Mouse (Mus musculus) midbrain, embryonic 14.5 days (tissue): Measurements from ENCODE around the gene Tomm40l. TPM values are rescaled to one million over a fixed set of nuclear protein-coding genes. Genes with fewer than 3 reads are reported as not detected.
"Not testable (repeated sequence)": the region's sequence is repeated elsewhere in the genome, so short reads cannot be mapped to it uniquely, and the experiment has no call there.

ENCODE experiments used
- ATAC-seq: fragments of 200-750 bp; cut with Nextera tagmentation; 2 replicates; pipeline ENCODE4 v1.8.0; 2017; ENCODE audit warnings: moderate number of reproducible peaks, moderate library complexity; ENCODE audit not compliant: low FRiP score, low TSS enrichment
- DNase-seq: peaks from one replicate; pipeline ENCODE4 v3.0.0-alpha.2; 2015
- H3K27ac ChIP-seq: fragments of 300-500 bp; sonication (generic); replicated peaks from 2 replicates; pipeline ENCODE4 v1.5.1; 2014; ENCODE audit warnings: mild to moderate bottlenecking, low read depth, low read length, moderate library complexity
- H3K27me3 ChIP-seq: fragments of 300-500 bp; sonication (generic); 2 replicates; pipeline ENCODE4 v1.6.1; 2014; ENCODE audit warnings: low read length, control low read depth, mixed read lengths; ENCODE audit not compliant: control insufficient read depth, insufficient read depth
- H3K36me3 ChIP-seq: fragments of 300-500 bp; sonication (generic); 2 replicates; pipeline ENCODE4 v1.6.1; 2014; ENCODE audit warnings: low read length, control low read depth; ENCODE audit not compliant: control insufficient read depth, insufficient read depth
- H3K4me1 ChIP-seq: fragments of 300-500 bp; sonication (generic); 2 replicates; pipeline ENCODE4 v1.6.1; 2014; ENCODE audit warnings: mild to moderate bottlenecking, antibody characterized with exemption, low read length, control low read depth; ENCODE audit not compliant: control insufficient read depth, insufficient read depth
- H3K4me2 ChIP-seq: fragments of 300-500 bp; sonication (generic); 2 replicates; pipeline ENCODE4 v1.6.1; 2014; ENCODE audit warnings: mild to moderate bottlenecking, low read length, moderate library complexity
- H3K4me3 ChIP-seq: fragments of 300-500 bp; sonication (generic); replicated peaks from 2 replicates; pipeline ENCODE4 v1.5.1; 2014; ENCODE audit warnings: low read depth, low read length
- H3K9ac ChIP-seq: fragments of 300-500 bp; sonication (generic); replicated peaks from 2 replicates; pipeline ENCODE4 v1.6.1; 2014; ENCODE audit warnings: mild to moderate bottlenecking, low read length, moderate library complexity
- H3K9me3 ChIP-seq: fragments of 300-500 bp; sonication (generic); 2 replicates; pipeline ENCODE4 v1.6.1; 2016; ENCODE audit warnings: low read length, control low read depth, mixed read lengths; ENCODE audit not compliant: control insufficient read depth
- WGBS: fragments of 180-500 bp; shearing (Covaris S2); extraction: QIAGEN DNeasy Blood & Tissue Kit; methylation state at CpG from one replicate; pipeline ENCODE4 v1.1.7; 2014; 5-methylcytosine and 5-hydroxymethylcytosine counted together
- polyA plus RNA-seq: library from polyadenylated mRNA; unstranded; fragments of >200 nt; fragmentation: Nextera tagmentation; extraction: Ambion mirVana; gene quantifications from 2 replicates; pipeline ENCODE4 v1.2.1, GENCODE M21; 2014

Tomm40l gene
- polyA plus RNA-seq, 1 experiment from 2014 or later, result 35.3 TPM

DNA sequence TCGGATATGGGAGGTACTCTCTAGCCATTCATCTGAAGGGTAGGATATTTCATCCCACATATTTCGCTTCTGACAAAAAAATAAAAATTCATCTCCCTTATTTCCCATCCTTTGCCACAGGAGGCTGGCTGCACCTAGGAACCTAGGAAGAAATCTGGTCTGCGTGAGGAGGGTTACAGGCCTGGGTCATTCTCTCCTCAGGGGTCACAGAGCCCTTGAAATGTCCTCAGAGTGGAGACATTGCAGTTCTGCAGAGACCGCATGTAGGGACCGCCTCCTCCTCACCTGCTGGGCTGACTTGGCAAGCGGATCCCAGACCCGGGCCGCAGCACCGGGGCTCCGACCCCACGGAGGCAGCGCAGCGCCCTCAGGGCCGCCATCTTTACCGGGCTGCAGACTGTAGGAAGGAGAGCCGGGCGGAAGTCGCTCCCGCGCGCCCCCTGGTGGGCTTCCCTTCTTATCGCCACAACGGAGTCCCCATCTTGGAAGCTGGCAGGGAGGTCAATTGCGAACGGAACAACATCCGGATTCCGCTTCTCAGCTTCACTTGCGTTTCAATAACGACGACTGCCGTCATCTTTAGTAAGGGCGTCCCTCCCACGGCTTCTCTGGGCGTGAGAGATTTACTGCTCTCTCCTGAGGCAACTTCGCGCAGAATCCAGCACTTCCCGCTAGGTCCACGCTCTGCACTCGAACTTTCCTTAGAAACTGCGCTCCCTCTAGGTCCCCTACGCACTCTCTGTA lies 24.6 kb upstream of the Tomm40l start:
- under 1% methylated on average over 41 of the region's 41 CpGs for WGBS
- Histone ChIP-seq H3K9ac (peak overlapping the region; percentile 88), H3K9me3 (no peaks in the 10 kb centered on the region), H3K27ac (peak overlapping the region; percentile 60), H3K4me2 (peak overlapping the region; percentile 85), H3K4me1 (peaks cover 32% of the 10 kb centered on the region), H3K27me3 (no peaks in the 10 kb centered on the region), H3K4me3 (peak overlapping the region; percentile 77), H3K36me3 (peaks cover 30% of the 10 kb centered on the region)
- ATAC-seq (peak; percentile 92), DNase-seq (peak; percentile 99)

DNA sequence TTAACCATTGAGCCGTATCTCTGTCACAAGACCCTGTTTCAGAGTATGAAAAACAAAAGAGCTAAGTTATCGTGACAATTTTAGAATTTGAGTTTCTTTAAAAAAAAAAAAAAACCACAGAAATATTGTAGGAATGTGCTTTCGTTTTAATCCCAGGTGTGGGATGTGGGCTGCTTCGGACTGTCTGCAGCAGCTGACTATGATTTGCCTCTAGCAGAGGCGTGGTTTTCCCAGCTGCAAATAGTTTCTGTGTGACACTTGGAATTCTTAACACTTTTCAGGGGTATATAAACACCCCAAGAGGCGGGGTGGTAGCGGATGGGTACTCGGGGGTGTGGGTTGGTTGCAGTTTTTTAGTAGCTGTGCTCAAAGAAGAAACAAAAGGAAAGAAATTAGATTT lies 23.0 kb upstream of the Tomm40l start:
- peaks cover 20% of the 10 kb centered on the region for H3K4me1 ChIP-seq
- DNase-seq (no peak), ATAC-seq (no peak)
- H3K27ac ChIP-seq, result no peak overlapping the region
- no peaks in the 10 kb centered on the region for H3K27me3 ChIP-seq
- no peak overlapping the region for H3K9ac ChIP-seq
- 96% methylated on average over 8 of the region's 8 CpGs for WGBS
- H3K9me3 ChIP-seq, result no peaks in the 10 kb centered on the region
- no peak overlapping the region for H3K4me3 ChIP-seq
- no peak overlapping the region for H3K4me2 ChIP-seq
- H3K36me3 ChIP-seq, result peaks cover 45% of the 10 kb centered on the region

DNA sequence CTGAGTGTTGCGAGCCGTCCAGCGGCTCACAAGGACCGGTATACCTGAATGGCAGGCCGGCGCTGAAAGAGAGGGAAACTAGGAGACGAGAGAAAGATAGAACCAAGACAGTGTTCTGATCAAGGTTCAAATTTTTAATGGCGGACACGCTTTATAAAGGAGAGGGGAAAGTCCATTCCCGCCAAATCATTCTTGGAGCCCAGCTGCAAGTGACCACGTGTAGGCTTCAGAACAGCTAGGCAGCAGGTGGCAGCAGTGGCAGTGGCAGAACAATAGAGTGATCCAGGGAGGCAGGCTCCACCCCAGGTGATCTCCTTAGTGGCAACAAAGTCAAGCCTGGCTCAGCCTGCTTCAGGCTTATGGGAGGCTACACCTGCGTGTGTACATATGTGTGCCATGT lies 19.6 kb upstream of the Tomm40l start:
- 83% methylated on average over 12 of the region's 12 CpGs for WGBS
- H3K27me3 ChIP-seq, H3K27ac ChIP-seq, DNase-seq, ATAC-seq, H3K9me3 ChIP-seq, H3K4me2 ChIP-seq, H3K4me3 ChIP-seq, H3K9ac ChIP-seq: not testable (repeated sequence)
- H3K36me3 ChIP-seq, result peaks cover 79% of the 10 kb centered on the region
- peaks cover 10% of the 10 kb centered on the region for H3K4me1 ChIP-seq

DNA sequence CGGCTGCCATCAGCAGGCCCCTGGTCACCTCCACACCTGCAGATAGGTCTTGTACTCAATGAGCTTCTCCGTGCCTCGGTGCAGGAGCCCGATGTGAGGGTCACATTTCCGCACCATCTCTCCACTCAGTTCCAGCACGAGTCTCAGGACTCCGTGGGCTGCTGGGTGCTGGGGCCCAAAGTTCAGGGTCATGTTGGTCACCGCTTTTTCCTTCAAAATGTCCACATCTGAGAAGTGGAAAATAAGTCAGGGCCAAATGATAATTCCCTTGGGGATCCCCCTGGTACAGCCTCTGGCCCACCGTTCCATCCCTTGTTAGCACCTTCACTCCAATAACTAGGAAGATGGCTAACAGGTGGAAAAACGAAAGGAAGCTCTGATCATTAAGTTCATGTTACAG lies 18.6 kb upstream of the Tomm40l start:
- Histone ChIP-seq H3K9me3 (no peaks in the 10 kb centered on the region), H3K4me3 (no peak overlapping the region), H3K27ac (no peak overlapping the region), H3K4me1 (peaks cover 5% of the 10 kb centered on the region), H3K27me3 (no peaks in the 10 kb centered on the region), H3K9ac (no peak overlapping the region), H3K36me3 (peaks cover 89% of the 10 kb centered on the region), H3K4me2 (no peak overlapping the region)
- no peak for ATAC-seq
- DNase-seq, result no peak
- 93% methylated on average over 10 of the region's 10 CpGs for WGBS

DNA sequence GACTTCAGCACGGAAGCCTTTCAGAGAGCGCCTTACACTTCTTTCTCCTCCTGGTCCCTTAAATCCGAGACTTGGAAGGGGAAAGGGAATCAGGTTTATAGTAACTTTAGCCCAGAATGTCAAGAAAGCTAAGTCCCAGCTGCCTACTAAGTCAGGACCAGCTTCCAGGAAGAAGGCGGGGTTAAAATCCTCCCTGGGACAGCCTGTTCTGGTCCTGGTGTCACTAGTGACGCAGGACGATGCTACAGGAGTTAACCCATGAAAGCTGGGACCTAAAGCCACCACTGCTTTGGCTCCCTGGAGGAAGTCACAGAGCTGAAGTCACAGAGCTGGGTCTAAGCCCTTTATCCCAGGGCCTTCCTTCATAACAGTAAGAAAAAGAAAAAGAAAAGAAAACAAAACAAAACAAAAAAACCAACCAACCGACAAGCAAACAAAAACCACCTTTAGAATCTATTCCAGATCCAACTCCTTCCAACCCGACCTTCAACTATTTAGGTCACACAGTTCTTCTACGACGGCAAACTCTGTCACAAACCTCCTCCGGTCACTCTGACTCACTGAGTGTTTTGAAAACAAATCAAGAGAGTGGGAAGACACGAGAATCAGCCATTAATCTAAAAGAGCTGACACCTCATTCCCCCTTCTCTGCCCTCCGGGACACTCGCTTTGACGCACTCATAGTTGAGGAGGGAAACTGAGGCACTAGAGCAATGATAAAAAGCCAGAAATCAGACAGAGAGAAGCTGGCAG lies 17.9 kb upstream of the Tomm40l start:
- Histone ChIP-seq H3K4me3 (no peak overlapping the region), H3K9me3 (no peaks in the 10 kb centered on the region), H3K4me1 (no peaks in the 10 kb centered on the region), H3K27ac (no peak overlapping the region), H3K36me3 (peaks cover 96% of the 10 kb centered on the region), H3K4me2 (no peak overlapping the region), H3K9ac (no peak overlapping the region), H3K27me3 (no peaks in the 10 kb centered on the region)
- ATAC-seq (no peak), DNase-seq (no peak)
- WGBS, result 82% methylated on average over 15 of the region's 15 CpGs

DNA sequence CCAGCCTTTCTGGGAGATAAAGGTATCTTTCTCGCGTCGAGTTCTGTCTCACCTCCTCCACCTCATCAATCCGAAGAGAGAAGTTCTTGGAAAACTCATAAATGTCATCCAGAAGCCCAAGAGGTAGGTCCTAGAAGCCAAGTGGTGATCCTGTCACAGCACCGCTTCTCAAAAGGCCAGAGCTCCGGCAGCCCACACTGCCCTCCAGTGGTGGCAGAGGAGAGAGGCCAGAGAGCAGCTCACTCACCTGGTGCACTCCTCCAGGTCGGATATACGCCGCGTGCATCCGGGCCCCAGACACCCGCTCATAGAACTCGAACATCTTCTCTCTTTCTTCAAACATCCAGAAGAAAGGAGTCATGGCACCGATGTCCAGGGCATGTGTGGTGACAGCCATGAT lies 16.1 kb upstream of the Tomm40l start:
- 73% methylated on average over 14 of the region's 14 CpGs for WGBS
- H3K4me1 ChIP-seq, result no peaks in the 10 kb centered on the region
- DNase-seq, result peak; percentile 69
- no peak for ATAC-seq
- H3K27ac ChIP-seq, result no peak overlapping the region
- H3K36me3 ChIP-seq, result peaks cover 98% of the 10 kb centered on the region
- no peak overlapping the region for H3K4me2 ChIP-seq
- H3K4me3 ChIP-seq, result no peak overlapping the region
- H3K9ac ChIP-seq, result no peak overlapping the region
- no peaks in the 10 kb centered on the region for H3K9me3 ChIP-seq
- H3K27me3 ChIP-seq, result no peaks in the 10 kb centered on the region

DNA sequence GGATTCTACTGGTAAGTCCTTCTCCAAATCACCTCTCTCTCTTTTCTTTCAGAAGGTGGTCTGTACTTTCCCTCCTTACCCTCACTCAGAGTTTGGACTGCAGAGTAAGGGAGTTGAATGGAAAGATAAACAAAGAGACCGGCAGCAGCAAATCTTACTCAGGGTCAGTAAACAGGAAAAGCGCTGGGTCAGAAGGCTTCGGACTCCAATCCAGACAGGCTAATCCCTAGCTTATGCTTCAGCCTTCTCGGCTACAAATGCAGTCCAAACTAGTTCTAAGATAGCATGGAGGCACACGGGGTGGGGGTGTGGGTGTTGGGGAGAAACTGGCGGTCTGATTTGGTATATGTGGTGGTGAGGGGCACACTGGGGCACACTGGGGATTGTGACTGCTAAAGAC lies 15.1 kb upstream of the Tomm40l start:
- no peak overlapping the region for H3K4me3 ChIP-seq
- H3K4me1 ChIP-seq, result no peaks in the 10 kb centered on the region
- H3K9ac ChIP-seq, result no peak overlapping the region
- no peaks in the 10 kb centered on the region for H3K9me3 ChIP-seq
- no peaks in the 10 kb centered on the region for H3K27me3 ChIP-seq
- ATAC-seq, result no peak
- no peak overlapping the region for H3K4me2 ChIP-seq
- no peak for DNase-seq
- H3K36me3 ChIP-seq, result peaks cover 88% of the 10 kb centered on the region
- no peak overlapping the region for H3K27ac ChIP-seq
- 88% methylated on average over 6 of the region's 6 CpGs for WGBS

DNA sequence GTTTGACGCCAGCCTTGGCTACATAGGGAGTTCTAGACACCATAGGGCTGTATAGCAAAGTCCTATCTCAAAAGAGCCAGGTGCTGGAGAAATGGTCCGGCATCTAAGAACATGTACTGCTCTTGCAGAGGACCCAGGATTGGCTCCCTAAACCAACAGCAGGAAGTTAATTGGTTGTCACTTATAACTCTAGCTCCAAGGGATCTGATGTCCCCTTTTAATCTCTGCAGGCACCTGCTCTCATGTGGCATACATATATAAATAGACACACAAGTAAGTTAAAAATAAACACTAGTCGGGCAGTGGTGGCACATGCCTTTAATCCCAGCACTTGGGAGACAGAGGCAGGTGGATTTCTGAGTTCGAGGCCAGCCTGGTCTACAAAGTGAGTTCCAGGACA lies 13.5 kb upstream of the Tomm40l start:
- Histone ChIP-seq H3K9ac (no peak overlapping the region), H3K36me3 (peaks cover 72% of the 10 kb centered on the region), H3K4me2 (no peak overlapping the region), H3K27me3 (no peaks in the 10 kb centered on the region), H3K9me3 (no peaks in the 10 kb centered on the region), H3K27ac (no peak overlapping the region), H3K4me3 (no peak overlapping the region), H3K4me1 (no peaks in the 10 kb centered on the region)
- WGBS, result 90% methylated on average over 4 of the region's 4 CpGs
- DNase-seq (no peak), ATAC-seq (no peak)

DNA sequence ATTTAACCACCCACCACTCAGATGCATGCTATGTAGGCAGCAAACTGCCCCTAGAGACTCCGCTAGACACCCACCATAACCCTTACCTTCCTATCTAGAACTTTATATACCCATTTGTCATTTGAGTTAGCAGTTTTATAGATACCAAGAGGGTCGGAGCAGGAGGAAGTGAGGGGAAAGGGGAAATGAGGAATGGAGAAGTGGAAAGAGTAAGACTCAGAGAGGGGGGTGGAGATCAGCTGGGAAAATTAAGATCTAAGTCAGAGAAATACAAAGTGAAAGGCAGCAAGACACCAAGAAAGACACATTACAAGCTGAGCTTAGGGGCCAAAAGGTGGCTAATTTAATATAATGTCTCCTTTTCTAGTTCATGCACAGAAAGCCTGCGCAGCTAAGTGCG lies 12.2 kb upstream of the Tomm40l start:
- no peak overlapping the region for H3K27ac ChIP-seq
- H3K9me3 ChIP-seq, result no peaks in the 10 kb centered on the region
- H3K9ac ChIP-seq, result no peak overlapping the region
- no peak overlapping the region for H3K4me2 ChIP-seq
- DNase-seq (no peak), ATAC-seq (no peak)
- WGBS, result 95% methylated on average over 4 of the region's 4 CpGs
- peaks cover 59% of the 10 kb centered on the region for H3K36me3 ChIP-seq
- H3K4me1 ChIP-seq, result no peaks in the 10 kb centered on the region
- no peak overlapping the region for H3K4me3 ChIP-seq
- no peaks in the 10 kb centered on the region for H3K27me3 ChIP-seq
